Mouse (Mus musculus) ZHBTc4 (cell line): ENCODE measurements around the gene Ndufb10.

Source experiments
- DNase-seq: peaks from one replicate; pipeline ENCODE4 v3.0.0-alpha.2; 2011; ENCODE audit warnings: low read depth, low spot score

Ndufb10 gene

DNA sequence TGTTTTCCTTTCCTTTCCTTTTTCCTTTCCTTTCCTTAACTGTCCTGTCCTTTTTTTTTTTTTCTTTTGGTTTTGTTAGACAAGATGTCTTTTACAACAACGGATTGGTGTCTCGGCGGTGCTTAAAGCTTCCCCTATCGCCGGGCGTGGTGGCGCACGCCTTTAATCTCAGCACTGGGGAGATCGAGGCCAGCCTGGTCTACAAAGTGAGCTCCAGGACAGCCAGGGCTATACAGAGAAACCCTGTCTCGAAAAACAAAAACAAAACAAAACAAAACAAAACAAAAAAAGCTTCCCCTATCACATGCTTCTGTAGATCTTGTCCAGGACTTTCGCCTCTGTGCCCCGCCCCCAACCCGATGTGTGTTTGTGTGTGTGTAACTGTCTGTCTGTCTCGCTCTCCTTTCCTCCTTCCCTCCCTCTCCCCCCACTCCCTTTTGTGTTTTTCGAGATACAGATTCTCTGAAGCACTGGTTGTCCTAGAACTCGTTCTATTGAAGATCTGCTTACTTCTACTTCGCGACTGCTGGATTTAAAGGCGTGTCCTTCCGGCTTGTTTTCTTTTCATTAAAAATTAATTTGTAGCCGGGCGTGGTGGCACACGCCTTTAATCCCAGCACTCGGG is 16.4 kb downstream of the Ndufb10 start:
- no peak for DNase-seq

DNA sequence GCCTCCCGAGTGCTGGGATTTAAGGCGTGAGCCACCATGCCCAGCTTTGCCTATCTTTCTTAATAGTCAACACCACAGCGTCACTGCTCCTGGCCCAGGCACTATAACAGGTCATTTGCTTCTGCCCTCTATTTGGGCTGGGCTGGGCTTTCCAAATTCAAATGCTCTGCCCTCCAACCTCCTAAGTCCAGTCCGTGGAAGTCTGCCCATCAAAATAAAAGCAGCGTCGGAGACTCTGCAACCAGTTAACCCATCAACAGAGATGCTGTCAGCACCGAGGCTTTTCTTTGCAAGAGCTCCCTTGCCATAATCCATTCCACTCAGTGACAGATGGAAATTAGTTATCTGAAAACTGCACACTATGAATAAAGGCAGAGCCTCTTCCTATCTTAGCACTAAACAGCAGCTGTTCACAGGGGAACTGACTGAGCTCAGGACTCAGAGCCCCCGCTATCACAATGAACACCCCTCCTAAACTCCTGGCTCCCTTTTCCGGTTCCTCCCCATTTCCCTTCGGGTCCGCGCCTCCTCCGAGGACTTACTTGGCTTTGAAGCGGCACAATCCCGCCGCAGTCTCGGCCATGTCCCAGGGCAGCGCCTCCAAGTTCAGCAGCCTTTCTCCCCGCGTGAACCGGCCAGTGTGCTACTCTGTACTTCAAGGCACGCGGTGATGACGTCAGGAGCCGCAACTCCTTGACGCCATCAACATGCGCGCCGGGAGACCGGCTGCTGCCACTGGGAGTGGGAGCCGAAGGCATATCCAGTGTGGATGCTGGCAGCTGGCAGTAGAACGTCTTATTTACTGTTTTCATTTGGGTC is 17.1 kb downstream of the Ndufb10 start, which contains the start of gene Tbl3:
Gene Tbl3 (minus strand): TSS at position 679 of the 819 bp plus-strand sequence.
- DNase-seq, result peak; percentile 98

DNA sequence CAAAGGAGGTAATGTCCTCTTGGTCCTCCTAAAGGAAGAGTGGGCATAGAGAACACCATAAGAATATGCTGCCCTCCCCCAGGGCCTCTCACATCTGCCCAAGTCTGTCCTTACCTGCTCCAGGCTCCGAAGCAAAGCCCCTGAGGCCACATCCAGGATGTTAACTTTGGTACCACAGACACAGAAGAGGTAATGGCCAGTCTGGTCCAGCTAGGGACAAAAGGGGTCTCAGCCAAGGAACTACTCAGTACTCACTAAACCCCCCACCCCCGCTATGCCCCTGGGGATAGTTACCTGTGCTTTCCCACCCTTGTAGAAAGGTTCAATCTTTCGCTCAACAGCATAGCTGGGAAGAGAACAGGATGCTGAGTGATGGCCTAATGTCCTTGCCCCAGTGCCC is 18.5 kb downstream of the Ndufb10 start:
- no peak for DNase-seq

DNA sequence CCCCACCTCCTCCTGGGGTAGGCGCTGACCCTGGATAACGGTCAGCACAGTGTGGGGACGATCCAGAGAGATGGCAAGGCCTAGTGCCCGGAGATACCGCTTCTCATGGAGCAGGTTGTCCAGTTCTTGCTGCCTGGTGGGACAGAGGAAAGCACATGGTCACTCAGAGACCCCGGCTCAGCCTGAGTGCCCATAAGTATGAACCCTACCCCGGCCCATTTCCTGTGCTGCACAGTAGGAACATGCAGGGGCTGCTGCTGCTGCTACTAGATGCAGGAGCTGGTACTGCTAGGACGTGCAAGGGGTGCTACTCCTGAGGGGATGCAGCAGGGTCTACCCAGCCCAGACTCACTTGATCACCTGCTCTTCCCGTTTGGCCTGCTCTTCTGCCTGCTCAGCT is 23.0 kb downstream of the Ndufb10 start:
- no peak for DNase-seq

DNA sequence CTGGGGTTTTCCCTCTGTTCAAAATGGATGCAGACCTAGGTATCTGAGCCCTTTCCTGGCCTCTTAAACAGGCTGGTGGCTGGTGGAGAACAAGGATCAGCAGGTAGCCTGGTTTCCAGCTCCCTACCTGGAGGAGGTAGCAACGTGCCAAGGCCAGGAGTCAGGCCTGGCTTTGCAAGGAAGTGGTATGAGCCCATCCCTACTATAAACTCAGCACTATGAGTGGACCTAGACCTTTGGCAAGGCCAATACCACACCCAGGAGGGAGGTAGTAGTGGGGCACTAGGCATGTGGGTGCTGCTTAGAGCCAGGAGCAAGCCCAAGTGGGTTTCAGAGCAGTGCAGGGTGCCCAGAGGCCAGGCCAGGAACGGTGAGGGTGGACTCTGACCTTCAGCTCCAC is 24.8 kb downstream of the Ndufb10 start:
- no peak for DNase-seq

DNA sequence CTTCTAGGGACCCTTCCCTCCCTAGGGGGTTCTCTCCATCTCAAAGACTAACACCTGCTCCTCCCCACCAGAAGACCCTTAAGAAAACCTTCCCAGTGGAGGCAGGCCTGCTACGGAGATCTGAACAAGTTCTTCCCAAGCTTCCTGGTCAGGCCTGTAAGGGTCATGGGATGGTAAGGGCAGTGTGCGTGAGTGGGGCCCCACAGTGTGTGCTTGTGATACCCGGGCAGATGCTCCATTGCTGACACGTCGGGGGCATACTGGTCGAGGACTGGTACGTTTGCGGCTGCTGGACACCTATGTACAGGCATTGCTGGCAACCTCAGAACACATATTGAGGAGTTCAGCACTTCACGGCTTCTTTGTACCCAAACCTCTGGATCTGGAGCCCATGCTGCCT is 25.6 kb downstream of the Ndufb10 start:
- no peak for DNase-seq

DNA sequence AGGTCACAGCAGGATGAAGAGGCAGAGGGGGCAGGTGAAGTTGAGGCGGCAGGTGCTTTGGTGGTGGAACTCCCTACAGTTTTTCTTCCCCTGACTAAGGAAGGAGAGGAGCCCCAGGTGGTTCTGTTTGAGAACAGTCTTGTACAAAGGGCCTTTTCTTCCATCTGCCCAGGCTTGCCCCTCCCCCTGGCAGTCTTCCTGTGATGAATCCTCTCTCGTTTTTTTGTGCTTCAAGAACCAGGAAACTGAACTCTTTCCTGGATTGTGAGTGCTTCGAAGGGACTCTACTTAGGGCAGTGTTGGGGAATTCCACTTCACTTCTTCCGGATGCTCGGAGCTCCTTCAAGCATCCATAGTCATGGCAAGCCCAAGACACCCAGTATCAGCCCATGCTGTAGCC is 26.3 kb downstream of the Ndufb10 start:
- peak; percentile 58 for DNase-seq

DNA sequence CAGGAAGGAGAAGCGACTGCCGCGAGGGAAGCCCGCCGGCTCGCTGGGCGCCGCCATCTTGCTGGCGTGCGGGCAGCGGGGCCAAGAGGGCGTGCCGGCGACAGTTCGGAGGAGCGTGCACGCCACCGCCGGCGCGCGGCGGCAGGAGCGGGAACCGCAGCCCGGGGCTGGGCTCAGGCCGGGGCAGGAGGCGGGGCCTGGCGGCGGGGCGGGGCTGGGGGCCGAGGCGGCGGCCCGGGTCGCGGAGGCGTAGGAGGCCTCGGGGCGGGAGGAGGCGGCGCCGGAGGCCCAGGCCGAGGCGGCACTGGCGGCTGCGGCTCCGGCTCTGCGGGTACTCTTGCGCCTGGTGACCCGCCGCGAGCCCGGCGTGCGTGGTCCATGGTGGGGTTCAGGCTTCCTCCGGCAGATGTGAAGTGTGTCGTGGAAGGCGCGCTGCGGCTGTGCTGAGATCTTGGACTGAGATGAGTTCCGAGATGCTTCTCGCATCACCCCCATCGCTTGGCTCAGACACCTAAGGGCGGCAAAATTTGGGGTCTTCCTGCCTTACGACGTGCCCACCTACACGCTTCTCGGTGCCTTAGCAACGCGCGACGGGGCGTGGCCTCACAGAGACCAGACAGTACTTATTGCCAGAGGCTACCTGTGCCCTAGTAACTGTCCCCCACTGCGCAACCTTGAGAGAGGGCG is 28.1 kb downstream of the Ndufb10 start, which contains the start of the genes Gfer and Noxo1:
Gene Gfer (minus strand): TSS at position 146 of the 687 bp plus-strand sequence.
Gene Noxo1 (plus strand): TSS at position 224 of the 687 bp plus-strand sequence.
- peak; percentile 92 for DNase-seq

DNA sequence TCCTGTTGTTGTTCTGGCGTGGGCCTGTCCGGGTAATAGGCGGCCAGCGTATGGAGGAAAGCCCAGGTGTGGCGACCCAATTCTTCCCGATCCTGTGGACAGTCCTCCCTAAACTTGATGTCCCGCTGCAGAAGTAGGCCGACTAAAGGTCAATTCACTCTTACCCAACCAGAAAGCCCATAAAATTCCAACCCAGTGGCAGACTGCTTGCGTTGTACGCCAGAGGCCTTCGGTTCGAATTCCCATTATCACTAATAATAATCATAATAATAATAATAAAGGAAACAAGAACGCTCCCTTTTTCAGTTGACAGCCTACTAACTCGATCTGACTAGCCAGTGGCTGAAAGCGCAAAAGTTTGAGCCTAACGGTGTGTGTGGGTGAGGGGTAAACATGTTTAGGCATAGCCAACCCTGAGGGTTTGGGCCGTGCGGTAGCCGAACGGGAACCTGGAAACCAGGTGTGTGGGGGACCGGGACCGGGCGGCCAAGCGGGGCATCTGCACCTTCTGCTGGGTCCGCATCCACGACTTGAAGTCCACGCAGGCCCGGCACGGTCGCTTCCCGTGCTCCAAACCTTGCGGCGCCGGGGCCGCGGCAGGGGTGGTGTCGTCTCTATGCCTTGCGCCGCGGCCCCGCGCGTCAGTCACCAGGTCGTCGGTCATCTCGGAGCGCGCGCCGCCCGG is 28.8 kb downstream of the Ndufb10 start:
- no peak for DNase-seq

DNA sequence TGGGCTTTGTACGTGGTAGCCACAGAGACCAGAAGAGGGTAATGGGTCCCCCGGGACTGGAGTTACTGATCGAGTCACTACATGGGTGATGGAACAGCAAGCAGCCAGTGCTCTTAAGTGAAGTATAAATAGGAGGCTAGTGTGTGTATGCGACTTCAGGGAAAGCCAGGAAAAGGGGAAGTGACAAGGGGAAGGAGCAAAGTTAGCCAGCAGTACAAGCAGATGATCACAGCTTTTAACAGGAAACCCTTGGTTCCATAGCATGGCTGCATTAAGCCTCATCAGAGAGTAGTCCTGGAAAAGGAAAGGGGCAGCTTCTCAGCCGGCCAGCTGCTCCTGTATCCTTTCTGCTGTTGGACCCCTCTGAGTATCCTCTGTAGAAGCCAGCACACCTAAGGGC is 31.9 kb downstream of the Ndufb10 start:
- DNase-seq, result no peak

DNA sequence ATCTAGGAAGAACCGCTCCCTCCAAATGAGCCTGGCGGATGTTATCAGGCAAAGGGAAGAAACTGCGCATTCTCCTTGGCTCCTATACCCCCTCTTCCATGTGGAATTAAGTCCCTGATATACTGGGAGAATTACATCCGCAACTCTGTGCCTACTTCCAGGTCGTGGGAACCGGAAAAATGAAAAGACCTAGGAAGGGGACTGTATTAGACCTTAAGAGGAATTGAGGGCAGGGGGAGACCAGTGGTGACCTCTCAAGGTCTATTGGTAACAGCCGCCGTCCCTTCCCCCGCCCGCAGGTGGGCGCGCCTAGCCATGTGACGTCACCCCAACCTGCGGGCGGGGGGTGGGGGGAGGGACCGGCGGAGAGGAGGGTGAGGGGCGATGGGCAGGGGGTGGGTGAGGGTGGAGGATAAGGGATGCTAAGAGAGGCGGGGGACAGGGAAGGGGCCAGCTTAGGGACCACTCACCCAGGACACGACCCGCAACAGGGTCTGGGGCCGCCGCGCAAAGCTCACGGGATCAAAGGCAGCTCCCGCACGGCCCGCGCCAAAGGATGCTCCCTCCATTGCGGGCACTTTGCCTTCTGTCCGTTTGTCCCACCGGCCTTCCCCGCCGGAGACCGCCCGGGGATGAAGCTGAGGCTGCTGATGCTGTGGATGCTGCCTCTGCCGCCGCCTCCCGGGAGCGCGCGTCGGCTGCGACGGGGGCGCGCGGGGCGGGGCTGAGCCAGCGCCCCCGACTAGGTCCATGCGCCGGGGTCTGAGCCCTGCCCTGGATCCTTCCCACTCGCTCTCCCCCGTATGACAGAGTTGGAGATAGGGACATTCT is 34.8 kb downstream of the Ndufb10 start, which contains the start of gene Syngr3:
Gene Syngr3 (minus strand): TSS at position 705 of the 831 bp plus-strand sequence.
- no peak for DNase-seq

DNA sequence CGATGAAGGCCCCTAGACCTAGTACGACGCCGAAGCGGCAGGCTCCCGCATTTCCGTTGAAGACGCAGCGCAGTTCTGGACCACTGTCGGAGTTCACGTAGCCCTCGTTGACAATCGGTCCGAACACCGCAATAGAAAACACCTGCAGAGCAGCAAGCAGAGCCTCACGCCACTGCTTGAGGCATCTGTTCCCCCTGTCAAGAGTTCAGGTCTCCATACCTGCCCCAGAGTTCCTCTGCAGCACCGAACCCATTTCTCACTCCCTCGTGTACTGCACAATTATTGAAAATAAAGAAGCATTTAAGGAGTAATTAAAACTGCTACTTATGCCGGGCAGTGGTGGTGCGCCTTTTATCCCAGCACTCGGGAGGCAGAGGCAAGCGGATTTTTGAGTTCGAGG is 36.7 kb downstream of the Ndufb10 start:
- no peak for DNase-seq

DNA sequence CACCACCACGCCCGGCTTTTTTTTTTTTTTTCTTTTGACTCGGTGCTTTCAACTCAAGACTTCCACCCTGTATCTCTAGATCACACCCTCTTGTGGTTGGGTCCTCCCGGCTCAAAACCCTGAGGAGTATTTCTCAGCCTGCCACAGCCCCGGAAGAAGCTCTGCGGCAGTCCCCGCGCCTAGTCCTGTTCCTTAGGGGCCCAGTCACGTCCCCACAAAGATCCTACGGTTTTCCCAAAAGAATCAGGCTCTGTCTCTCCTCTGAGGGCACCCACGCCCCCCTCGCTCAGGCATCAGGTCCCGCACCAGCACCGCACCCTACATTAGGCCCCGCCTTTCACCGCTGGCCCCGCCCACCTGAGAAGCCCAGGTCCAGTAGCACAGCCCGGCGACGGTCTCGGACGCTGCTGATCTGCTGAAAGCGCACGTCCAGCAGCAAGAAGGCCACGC is 37.1 kb downstream of the Ndufb10 start:
- peak; percentile 75 for DNase-seq

DNA sequence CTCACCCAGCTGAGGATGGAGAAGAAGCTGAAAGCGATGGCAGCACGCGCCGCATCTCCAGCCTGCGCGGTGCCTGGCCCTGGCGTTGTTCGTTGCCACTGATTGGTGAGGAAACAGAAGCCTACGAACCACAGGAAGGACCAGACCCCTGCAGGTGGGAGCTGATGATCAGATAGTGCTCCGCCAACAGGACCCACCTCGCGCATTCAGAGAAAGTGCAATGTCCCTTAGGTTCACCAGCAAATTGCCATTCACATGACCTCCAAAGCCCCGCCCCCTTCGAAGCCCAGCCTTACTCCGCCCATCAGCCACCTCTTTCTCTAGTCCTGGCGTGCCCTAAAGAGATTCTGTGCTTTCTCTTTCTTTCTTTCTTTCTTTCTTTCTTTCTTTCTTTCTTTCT is 37.8 kb downstream of the Ndufb10 start:
- peak; percentile 89 for DNase-seq

DNA sequence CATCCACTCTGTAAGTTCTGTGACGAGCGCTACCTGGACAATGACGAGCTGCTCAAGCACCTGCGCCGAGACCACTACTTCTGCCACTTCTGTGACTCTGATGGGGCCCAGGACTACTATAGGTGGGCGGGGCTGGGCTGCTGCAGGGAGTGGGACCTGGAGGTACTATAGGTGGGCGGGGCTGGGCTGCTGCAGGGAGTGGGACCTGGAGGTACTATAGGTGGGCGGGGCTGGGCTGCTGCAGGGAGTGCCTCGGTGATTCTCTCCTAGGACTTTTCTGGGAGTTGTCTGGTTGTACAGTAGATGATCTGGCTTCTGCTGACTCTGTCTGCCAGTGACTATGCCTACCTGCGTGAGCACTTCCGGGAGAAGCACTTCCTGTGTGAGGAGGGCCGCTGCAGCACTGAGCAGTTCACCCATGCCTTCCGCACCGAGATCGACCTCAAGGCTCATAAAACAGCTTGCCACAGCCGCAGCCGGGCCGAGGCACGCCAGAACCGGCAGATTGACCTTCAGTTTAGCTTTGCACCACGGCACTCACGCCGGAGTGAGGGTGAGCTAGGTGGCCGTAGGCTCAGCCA is 46.7 kb downstream of the Ndufb10 start:
- DNase-seq, result peak; percentile 66

DNA sequence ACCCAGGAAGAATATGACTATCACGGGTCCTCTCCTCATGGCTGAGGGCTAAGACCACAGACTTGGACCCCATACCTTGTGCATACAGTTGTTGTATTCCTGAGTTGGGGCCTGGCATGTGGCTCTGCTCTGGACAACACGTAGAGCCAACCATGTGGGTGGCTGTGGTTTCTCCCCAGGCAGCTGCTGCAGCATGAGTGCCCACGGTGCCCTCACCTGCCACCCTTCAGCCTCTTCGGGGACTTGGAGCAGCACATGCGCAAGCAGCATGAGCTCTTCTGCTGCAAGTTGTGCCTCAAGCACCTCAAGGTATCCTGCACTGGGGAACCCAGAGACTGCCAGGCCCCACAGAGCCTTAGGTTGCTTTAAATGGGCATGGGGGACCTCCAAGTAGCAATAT is 47.4 kb downstream of the Ndufb10 start:
- no peak for DNase-seq

DNA sequence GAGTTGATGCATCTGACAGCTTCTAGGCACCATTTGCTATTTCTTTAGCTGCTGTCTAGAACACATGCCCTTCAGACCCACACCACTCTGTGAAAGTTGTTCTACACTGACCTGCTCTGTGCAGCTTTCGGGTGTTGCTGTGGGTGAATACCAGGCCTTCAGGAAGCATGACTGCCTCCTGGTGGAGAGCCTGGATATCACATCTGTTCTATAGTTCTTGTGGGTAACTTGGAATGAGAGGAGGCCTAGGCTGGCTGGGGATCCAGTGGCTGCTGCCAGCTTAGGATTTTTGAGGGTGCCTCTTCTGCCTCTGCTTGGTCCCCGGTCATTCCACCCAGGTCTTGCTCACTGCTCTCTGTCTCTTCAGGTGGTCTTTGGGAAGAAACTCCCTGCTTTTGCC is 48.1 kb downstream of the Ndufb10 start:
- DNase-seq, result peak; percentile 92

DNA sequence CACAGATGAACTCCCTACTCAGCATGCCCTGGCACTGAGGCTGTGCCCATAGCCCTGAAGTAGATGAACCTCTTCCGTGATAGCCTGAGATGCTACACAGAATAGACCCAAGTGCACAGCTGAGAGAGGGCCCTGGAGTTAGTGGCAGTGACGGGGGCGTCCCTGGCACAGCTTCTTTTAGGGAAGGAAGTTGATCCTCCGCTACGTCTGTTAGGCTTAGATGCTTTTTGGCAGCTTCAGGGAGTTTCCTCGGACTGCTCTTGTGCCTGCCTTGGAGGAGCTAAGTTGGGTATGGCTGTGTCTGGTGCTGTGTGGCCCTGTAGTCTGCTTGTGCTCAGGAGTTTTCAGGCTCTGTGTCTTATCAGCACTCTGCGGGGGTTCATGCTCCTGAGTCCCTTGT is 50.0 kb downstream of the Ndufb10 start:
- DNase-seq, result no peak

DNA sequence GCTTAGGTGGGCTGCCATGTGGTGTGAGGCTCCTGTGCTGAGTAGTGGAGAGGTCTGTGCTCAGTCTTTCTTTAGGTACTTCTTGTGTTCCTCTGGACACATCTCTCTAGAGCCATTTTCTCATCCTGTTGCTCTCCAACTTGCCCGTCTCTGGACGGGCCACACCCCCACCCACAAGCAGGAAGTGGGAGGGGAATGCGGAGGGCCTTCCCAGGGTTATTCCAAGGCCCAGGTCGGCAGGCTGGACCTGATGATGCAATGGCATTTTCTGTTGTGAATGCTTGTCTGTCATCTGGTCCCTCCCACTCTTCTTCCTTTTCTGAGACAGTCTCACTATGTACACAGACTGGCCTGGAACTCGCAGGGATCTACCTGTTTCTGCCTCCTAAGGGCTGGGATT is 52.1 kb downstream of the Ndufb10 start:
- peak; percentile 83 for DNase-seq
